Mouse (Mus musculus) midbrain, embryonic 10.5 days (tissue): ENCODE data around the gene Tbc1d9b. TPM values are rescaled to one million over a fixed set of nuclear protein-coding genes. Genes with fewer than 3 reads are reported as not detected.
A peak's percentile ranks its signal among the peaks of the same experiment; 100 is the strongest.

ENCODE experiments used
- DNase-seq: peaks from one replicate; pipeline ENCODE4 v3.0.0-alpha.2; 2017; ENCODE audit warnings: low spot score
- H3K27ac ChIP-seq: fragments of 300-500 bp; sonication (generic); replicated peaks from 2 replicates; pipeline ENCODE4 v1.5.1; 2016; ENCODE audit warnings: mild to moderate bottlenecking
- H3K27me3 ChIP-seq: fragments of 300-500 bp; sonication (generic); 2 replicates; pipeline ENCODE4 v1.6.1; 2016; ENCODE audit warnings: low read depth, mild to moderate bottlenecking; ENCODE audit not compliant: poor library complexity, severe bottlenecking
- H3K36me3 ChIP-seq: fragments of 300-500 bp; sonication (generic); 2 replicates; pipeline ENCODE4 v1.6.1; 2016; ENCODE audit warnings: mild to moderate bottlenecking, moderate library complexity
- H3K4me1 ChIP-seq: fragments of 300-500 bp; sonication (generic); 2 replicates; pipeline ENCODE4 v1.6.1; 2016
- H3K4me3 ChIP-seq: fragments of 300-500 bp; sonication (generic); 2 replicates; pipeline ENCODE4 v1.5.1; 2016; ENCODE audit warnings: mild to moderate bottlenecking, moderate library complexity
- H3K9me3 ChIP-seq: fragments of 300-500 bp; sonication (generic); replicated peaks from 2 replicates; pipeline ENCODE4 v1.6.1; 2016; ENCODE audit warnings: mild to moderate bottlenecking
- WGBS: fragments of 180-500 bp; shearing (Covaris S2); methylation state at CpG from one replicate; pipeline ENCODE4 v1.1.7; 2016; 5-methylcytosine and 5-hydroxymethylcytosine counted together
- polyA plus RNA-seq: library from polyadenylated mRNA; unstranded; fragments of >200 nt; fragmentation: Nextera tagmentation; extraction: Ambion mirVana; gene quantifications from 2 replicates; pipeline ENCODE4 v1.2.1, GENCODE M21; 2016

Tbc1d9b gene
- polyA plus RNA-seq, 1 experiment from 2014 or later, result 33.6 TPM

DNA sequence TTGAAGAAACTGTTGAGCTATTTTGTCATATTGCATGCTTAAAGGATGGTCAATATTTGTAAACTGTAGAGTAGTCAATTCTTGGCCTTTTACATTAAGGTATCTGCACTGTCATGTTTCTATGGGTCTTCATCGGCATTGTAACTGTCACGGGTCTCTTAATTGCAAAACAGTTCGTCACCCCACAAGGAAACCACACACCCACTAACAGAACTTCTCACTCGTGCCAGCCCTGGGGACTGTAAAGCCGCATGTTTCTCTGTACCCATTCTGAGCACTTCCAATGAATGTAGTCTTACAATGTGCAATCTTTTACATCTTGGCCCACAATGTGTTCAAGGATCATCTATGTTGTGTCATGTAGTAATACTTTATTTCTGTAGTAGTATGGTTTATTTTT is 26.0 kb upstream of the Tbc1d9b start:
- WGBS, result 91% methylated on average over 5 of the region's 5 CpGs
- Histone ChIP-seq H3K36me3 (peaks cover 39% of the 10 kb centered on the region), H3K4me3 (no peak overlapping the region), H3K9me3 (no peaks in the 10 kb centered on the region), H3K4me1 (peaks cover 4% of the 10 kb centered on the region), H3K27ac (no peak overlapping the region), H3K27me3 (no peaks in the 10 kb centered on the region)
- DNase-seq, result no peak

DNA sequence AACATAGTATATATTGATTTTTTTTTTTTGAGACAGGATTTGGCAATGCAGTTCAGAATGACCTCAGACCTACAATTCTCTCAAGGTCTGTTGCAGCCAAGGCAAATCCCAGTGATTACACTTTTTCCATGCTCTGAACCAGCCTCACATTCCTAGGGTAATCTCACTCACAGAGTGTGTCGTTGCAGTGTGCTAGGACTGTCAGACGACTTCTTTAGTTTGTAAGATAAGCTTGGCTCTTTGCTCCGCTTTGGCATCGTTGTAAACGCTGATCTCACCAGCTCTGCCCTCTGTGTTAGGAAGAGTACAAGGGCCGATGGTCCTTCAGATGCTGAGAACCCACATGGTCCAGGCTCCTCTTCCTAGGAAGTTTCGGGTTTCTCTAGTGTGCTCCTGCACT is 25.2 kb upstream of the Tbc1d9b start:
- 87% methylated on average over 7 of the region's 7 CpGs for WGBS
- Histone ChIP-seq H3K36me3 (peaks cover 33% of the 10 kb centered on the region), H3K9me3 (no peaks in the 10 kb centered on the region), H3K27ac (no peak overlapping the region), H3K4me3 (no peak overlapping the region), H3K27me3 (no peaks in the 10 kb centered on the region), H3K4me1 (peaks cover 4% of the 10 kb centered on the region)
- DNase-seq, result no peak

DNA sequence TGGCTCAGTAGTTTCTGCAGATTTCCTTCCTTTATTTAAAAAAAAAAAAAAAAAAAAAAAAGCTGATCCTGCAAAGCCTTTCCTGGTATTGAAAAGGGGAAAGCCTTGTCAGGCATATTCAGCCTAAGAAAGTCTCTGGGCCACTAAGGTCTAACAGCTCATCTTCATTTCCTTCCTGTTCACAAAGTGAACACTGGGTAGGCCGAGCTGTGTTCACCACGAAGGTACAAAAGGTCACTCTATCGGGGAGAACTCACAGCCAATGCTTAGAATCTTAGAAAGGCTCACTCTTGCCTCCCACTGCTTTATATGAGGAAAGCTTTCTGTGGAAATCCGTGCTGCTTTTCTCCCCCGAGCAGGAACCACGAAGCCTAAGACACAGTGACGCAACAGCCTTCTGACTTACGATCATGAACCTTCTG is 22.4 kb upstream of the Tbc1d9b start:
- Histone ChIP-seq H3K27me3 (no peaks in the 10 kb centered on the region), H3K36me3 (peaks cover 23% of the 10 kb centered on the region), H3K9me3 (no peaks in the 10 kb centered on the region), H3K4me1 (peaks cover 4% of the 10 kb centered on the region), H3K27ac (no peak overlapping the region), H3K4me3 (no peak overlapping the region)
- 78% methylated on average over 8 of the region's 8 CpGs for WGBS
- DNase-seq, result no peak

DNA sequence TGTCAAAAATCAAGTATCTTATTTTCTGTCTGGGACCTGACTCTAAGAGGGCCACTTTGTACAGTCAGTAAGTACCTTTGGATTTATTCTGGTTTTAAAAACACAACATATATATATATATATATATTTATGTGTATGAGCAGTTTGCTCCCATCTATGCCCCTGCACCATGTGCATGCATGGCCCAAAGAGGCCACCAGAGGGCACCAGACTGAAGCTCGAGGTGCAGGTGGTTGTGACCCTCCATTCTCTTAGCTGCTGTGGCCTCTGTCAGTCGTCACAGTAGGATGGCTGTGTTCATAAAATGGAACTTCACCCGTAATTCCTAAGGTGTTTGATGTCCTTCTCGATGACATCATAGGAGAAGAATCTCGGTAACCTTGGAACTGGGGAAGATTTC is 16.9 kb upstream of the Tbc1d9b start:
- no peak overlapping the region for H3K27ac ChIP-seq
- H3K27me3 ChIP-seq, result no peaks in the 10 kb centered on the region
- H3K4me1 ChIP-seq, result no peaks in the 10 kb centered on the region
- WGBS, result 18% methylated on average over 5 of the region's 5 CpGs
- H3K4me3 ChIP-seq, result no peak overlapping the region
- H3K9me3 ChIP-seq, result no peaks in the 10 kb centered on the region
- peak; percentile 67 for DNase-seq
- H3K36me3 ChIP-seq, result peaks cover 6% of the 10 kb centered on the region

DNA sequence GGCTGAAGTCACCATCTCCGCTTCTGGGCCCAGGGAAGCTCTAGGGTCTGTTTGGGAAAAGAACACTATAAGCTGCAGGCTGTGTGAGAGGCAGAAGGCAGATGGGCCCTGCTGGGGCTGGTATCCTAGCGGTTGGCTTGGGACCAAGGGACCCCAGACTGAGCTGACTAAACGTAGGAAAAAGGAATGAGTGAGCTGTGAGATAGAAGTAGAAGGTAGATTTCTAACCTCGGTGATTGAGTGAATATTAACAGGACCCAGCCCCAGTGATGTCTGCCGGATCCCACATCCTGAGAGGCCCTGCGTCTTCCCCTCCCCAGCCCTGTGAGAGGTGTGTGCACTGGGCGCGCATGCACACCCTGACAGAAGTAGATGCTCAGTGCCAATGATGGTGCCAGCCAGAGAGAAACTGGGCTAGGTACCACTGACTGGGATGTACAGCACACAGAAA is 8.5 kb upstream of the Tbc1d9b start:
- DNase-seq, result no peak
- Histone ChIP-seq H3K27ac (no peak overlapping the region), H3K27me3 (no peaks in the 10 kb centered on the region), H3K36me3 (peaks cover 24% of the 10 kb centered on the region), H3K4me1 (peaks cover 1% of the 10 kb centered on the region), H3K9me3 (no peaks in the 10 kb centered on the region), H3K4me3 (no peak overlapping the region)
- 92% methylated on average over 8 of the region's 8 CpGs for WGBS

DNA sequence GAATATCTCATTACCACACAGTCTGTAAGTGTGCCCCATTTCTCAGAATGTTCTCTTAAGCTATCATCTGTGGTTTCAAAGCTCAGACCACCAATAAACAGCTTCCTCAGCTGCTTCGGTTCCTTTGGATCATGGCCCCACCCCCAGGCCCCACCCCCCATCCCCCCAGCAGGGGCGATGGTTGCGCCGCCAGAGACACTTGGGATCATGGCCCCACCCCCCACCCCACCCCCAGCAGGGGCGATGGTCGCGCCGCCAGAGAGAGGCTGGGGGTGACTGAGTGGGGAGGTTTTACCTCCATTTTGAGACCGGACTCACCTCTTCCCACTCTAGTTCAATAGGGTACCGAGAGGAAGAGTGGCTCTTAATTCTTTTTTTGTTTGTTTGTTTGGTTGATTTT is 3.4 kb upstream of the Tbc1d9b start:
- no peaks in the 10 kb centered on the region for H3K9me3 ChIP-seq
- 3% methylated on average over 10 of the region's 10 CpGs for WGBS
- no peaks in the 10 kb centered on the region; the same call in 1 of the 2 replicates for H3K36me3 ChIP-seq
- no peaks in the 10 kb centered on the region for H3K27me3 ChIP-seq
- peak overlapping the region; percentile 31 for H3K4me3 ChIP-seq
- H3K27ac ChIP-seq, result no peak overlapping the region
- peaks cover 25% of the 10 kb centered on the region for H3K4me1 ChIP-seq
- peak; percentile 20 for DNase-seq

DNA sequence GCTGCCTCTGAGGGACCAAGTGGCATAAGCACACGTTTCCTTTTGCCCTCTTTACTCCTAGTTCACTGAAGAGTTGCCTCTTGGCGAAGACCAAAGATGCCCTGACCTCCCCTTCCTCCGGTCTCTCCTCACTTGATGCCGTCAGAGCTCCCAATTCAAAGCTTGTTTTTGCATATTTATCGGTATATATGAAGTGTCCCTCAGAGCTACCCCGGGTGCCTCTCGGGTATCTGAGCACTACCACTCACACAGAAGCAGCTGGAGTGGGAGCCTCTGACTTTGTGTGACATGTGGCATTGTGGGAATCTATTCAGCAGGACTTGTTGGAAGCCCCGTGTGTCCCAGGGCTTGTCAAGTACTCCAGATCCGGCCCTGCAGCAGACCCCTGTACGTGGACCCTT is 605 bp downstream of the Tbc1d9b start:
- WGBS, result 33% methylated on average over 10 of the region's 10 CpGs
- Histone ChIP-seq H3K27ac (peak overlapping the region; percentile 98), H3K4me1 (peaks cover 25% of the 10 kb centered on the region), H3K4me3 (peak overlapping the region; percentile 90), H3K27me3 (no peaks in the 10 kb centered on the region), H3K9me3 (no peaks in the 10 kb centered on the region), H3K36me3 (peaks cover 13% of the 10 kb centered on the region)
- peak; percentile 28 for DNase-seq

DNA sequence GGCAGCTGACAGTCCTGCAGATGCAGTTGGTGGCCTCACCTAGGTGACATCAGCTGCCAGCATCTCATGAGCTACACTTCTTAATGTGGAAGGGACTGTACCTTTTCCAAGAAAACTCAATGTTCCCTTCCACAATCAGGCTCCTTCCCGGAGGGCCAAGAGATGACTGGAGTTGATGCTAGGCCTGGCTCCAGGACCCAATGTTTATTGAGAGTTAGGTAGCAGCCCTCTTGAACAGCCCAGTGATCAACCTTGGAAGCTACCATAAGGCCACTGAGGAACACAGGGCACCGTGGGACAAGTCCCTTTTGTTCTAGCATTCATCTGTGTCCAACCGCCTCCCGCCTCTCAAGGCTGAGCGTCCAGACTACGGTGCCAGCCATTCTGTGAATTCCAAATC is 1.1 kb downstream of the Tbc1d9b start:
- H3K36me3 ChIP-seq, result peaks cover 17% of the 10 kb centered on the region
- no peak for DNase-seq
- H3K4me3 ChIP-seq, result peak overlapping the region; percentile 90
- H3K9me3 ChIP-seq, result no peaks in the 10 kb centered on the region
- H3K27ac ChIP-seq, result peak overlapping the region; percentile 98; the same call in 1 of the 2 replicates
- WGBS, result 93% methylated on average over 6 of the region's 6 CpGs
- no peaks in the 10 kb centered on the region for H3K27me3 ChIP-seq
- H3K4me1 ChIP-seq, result peaks cover 25% of the 10 kb centered on the region

DNA sequence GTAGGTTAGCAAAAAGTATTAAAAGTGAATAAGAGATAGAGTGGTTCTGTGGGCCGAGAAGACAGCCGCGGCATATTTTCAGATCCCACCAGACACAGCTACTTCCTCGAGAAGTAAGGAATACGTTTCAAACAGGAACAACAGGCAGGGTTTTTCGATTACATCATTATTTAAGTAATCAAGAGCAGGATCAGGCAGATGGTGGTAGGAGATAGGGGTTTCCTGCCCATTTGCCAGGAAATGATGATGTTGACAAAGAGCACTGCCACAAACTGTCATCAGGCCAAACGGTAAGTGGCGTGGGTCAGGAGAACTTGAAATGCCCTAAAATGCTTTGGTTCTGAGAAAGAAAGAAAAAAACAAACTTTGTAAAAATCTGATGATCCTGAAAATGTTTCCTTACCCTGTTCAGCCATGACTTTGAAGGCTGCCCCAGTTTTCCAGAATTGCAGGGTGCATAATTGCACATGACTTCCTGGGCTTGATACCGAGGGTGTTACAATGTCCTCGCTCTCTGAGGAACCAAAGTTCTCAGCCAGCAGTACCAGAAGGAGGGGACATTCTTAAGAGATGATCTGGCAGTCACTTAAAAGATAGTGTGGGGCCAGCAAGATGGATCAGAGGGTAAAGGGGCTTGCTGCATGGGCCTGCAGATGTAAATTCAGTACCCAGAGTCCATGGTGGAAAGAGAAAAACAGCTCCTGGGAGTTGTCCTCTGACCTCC is 3.1 kb downstream of the Tbc1d9b start:
- no peak for DNase-seq
- Histone ChIP-seq H3K4me1 (peaks cover 21% of the 10 kb centered on the region), H3K27me3 (no peaks in the 10 kb centered on the region), H3K4me3 (no peak overlapping the region), H3K9me3 (no peaks in the 10 kb centered on the region), H3K27ac (no peak overlapping the region), H3K36me3 (peaks cover 37% of the 10 kb centered on the region)
- 87% methylated on average over 10 of the region's 10 CpGs for WGBS

DNA sequence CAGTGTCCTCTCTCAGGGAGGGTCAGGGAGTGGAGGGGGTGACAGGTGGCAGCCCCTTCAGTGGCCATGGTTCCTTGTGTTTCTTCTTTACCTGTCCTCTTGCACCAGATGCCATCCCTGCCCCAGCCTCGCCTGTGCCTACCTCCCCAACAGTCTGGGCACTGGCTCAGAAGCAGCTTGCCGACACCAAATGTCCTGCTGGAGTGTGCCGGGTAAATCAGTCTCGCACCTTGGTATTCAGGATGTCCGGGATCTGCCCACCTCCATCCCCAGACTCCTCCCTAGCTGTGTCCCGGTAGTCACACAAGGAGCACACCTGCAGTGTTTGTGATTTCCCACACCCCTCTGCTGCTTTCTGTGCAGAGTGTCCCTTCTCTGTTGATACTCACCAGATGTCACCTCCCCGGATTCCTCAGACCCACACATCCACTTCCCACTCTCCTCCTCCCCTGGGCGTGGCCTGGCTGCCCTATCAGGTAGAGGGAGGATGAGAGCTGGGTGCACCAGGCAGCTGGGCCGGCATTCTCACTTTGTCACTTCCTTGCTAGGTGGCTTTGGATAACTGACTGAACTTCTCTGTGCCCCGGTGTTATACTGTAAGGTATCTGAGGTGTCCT is 7.1 kb downstream of the Tbc1d9b start:
- 78% methylated on average over 10 of the region's 10 CpGs for WGBS
- Histone ChIP-seq H3K4me3 (no peak overlapping the region), H3K4me1 (no peaks in the 10 kb centered on the region), H3K9me3 (no peaks in the 10 kb centered on the region), H3K27ac (no peak overlapping the region), H3K36me3 (peaks cover 77% of the 10 kb centered on the region), H3K27me3 (no peaks in the 10 kb centered on the region)
- no peak for DNase-seq

DNA sequence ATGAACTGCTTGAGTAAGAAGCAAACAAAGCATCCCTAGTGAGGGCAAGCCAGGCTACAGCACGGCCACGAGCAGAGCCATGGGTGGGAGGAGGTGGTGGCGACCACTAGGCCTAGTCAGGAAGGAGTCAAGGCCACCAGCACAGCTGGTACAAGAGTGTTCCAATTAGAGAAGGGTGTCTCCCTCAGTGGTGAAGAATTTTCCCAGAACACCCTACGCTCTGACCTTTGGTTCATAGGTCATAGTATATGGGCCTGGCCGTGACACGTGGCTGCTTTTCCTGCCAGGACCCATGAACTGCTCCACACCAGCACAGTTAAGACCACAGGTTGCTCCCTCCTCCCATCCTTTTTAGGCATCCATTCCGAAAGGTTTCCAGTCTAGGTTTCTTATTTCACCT is 8.4 kb downstream of the Tbc1d9b start:
- Histone ChIP-seq H3K27ac (no peak overlapping the region), H3K9me3 (no peaks in the 10 kb centered on the region), H3K36me3 (peaks cover 86% of the 10 kb centered on the region), H3K27me3 (no peaks in the 10 kb centered on the region), H3K4me1 (no peaks in the 10 kb centered on the region), H3K4me3 (no peak overlapping the region)
- no peak for DNase-seq
- 84% methylated on average over 7 of the region's 7 CpGs for WGBS

DNA sequence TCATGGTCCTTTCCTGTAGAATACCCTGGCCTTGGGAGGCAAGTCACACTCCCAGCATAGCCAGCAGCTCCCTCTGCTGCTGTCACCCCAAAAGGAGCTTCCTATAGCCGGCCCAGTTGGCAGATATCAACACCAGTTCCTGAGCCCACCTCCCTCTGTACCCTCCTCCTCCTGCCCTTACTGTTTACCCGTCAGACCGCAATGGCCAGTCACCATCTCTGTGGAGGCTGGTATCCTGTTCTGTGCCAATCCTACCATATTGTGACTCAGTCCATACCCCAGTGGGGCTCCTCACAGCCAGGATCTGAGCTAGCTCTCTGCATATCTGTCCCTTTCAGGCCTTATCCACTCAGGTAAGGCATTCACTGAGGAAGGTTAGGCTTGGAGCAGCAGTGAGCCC is 14.3 kb downstream of the Tbc1d9b start:
- peaks cover 96% of the 10 kb centered on the region for H3K36me3 ChIP-seq
- H3K9me3 ChIP-seq, result no peaks in the 10 kb centered on the region
- WGBS, result 89% methylated on average over 3 of the region's 3 CpGs
- no peak overlapping the region for H3K4me3 ChIP-seq
- H3K27ac ChIP-seq, result no peak overlapping the region
- H3K27me3 ChIP-seq, result no peaks in the 10 kb centered on the region
- H3K4me1 ChIP-seq, result no peaks in the 10 kb centered on the region
- DNase-seq, result no peak

DNA sequence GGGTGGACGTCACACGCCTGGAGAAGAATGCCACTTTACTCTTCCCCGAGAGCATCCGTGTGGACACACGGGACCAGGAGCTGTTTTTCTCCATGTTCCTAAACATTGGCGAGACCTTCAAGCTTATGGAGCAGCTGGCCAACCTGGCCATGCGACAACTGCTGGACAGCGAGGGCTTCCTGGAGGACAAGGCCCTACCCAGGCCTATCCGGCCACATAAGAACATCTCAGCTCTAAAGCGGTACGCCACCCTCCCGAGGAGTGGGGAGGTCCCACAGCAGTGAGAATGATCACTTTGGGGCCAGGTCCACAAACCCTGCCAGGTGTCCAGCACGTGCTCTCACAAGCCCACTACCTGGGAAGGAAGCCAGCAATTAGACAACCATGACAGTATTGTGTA is 14.9 kb downstream of the Tbc1d9b start:
- no peak for DNase-seq
- Histone ChIP-seq H3K4me1 (no peaks in the 10 kb centered on the region), H3K9me3 (no peaks in the 10 kb centered on the region), H3K36me3 (peaks cover 96% of the 10 kb centered on the region), H3K27ac (no peak overlapping the region), H3K27me3 (no peaks in the 10 kb centered on the region), H3K4me3 (no peak overlapping the region)
- 96% methylated on average over 13 of the region's 13 CpGs for WGBS
